Mouse (Mus musculus): Measurements from ENCODE around the gene Cwh43. TPM values are rescaled to one million over a fixed set of nuclear protein-coding genes. Genes with fewer than 3 reads are reported as not detected.

The Cwh43 gene
- polyA plus RNA-seq, 1 experiment from 2014 or later = 0.39 TPM

GRCm38 (mm10) chr5:73490596-73491073 lies 84.8 kb downstream of the Cwh43 start:
- H3K4me3 ChIP-seq = peak overlapping the region; percentile 85
- H3K4me1 ChIP-seq (replicated peaks) = peaks cover 27% of the 10 kb centered on the region
- peak; percentile 97 for ATAC-seq (ENCODE audit: low FRiP score, low read depth)
- H3K9ac ChIP-seq = peak overlapping the region; percentile 43
- no peaks in the 10 kb centered on the region for H3K36me3 ChIP-seq
- H3K27me3 ChIP-seq = no peaks in the 10 kb centered on the region
- WGBS = under 1% methylated on average over 37 of the region's 37 CpGs
- no peaks in the 10 kb centered on the region for H3K9me3 ChIP-seq
- peak overlapping the region; percentile 97 for H3K27ac ChIP-seq (replicated peaks)
- peak overlapping the region; percentile 80 for H3K4me2 ChIP-seq

- H3K9me3 ChIP-seq = no peaks in the 10 kb centered on the region
- peak; percentile 40 for ATAC-seq (ENCODE audit: low FRiP score, low read depth)
- no peaks in the 10 kb centered on the region for H3K36me3 ChIP-seq
- peak overlapping the region; percentile 85 for H3K4me3 ChIP-seq
- H3K27ac ChIP-seq (replicated peaks) = peak overlapping the region; percentile 97
- peaks cover 23% of the 10 kb centered on the region for H3K4me1 ChIP-seq (replicated peaks)
- peak overlapping the region; percentile 80 for H3K4me2 ChIP-seq
- 1% methylated on average over 63 of the region's 70 CpGs for WGBS
- H3K27me3 ChIP-seq = no peaks in the 10 kb centered on the region
- H3K9ac ChIP-seq = peak overlapping the region; percentile 75
Measured at GRCm38 (mm10) chr5:73491074-73491836, 85.4 kb downstream of the Cwh43 start.

GRCm38 (mm10) chr5:73491837-73492720 lies 86.2 kb downstream of the Cwh43 start:
- Histone ChIP-seq H3K4me3 (peak overlapping the region; percentile 85), H3K4me1 (replicated peaks) (peaks cover 21% of the 10 kb centered on the region), H3K9me3 (no peaks in the 10 kb centered on the region), H3K27me3 (no peaks in the 10 kb centered on the region), H3K4me2 (peak overlapping the region; percentile 80), H3K27ac (replicated peaks) (peak overlapping the region; percentile 97), H3K36me3 (no peaks in the 10 kb centered on the region), H3K9ac (peak overlapping the region; percentile 75)
- ATAC-seq (ENCODE audit: low FRiP score, low read depth) = peak; percentile 73
- WGBS = under 1% methylated on average over 56 of the region's 59 CpGs

GRCm38 (mm10) chr5:73497401-73497800 lies 91.5 kb downstream of the Cwh43 start:
- Histone ChIP-seq H3K4me1 (replicated peaks) (peaks cover 39% of the 10 kb centered on the region), H3K9me3 (no peaks in the 10 kb centered on the region), H3K4me3 (no peak overlapping the region), H3K27me3 (no peaks in the 10 kb centered on the region), H3K9ac (no peak overlapping the region), H3K36me3 (no peaks in the 10 kb centered on the region), H3K27ac (replicated peaks) (no peak overlapping the region), H3K4me2 (no peak overlapping the region)
- WGBS = 78% methylated on average over 3 of the region's 3 CpGs
- ATAC-seq (ENCODE audit: low FRiP score, low read depth) = no peak

- Histone ChIP-seq H3K4me1 (replicated peaks) (peaks cover 30% of the 10 kb centered on the region; the same call in 1 of the 2 replicates), H3K9ac (no peak overlapping the region), H3K4me3 (no peak overlapping the region), H3K4me2 (no peak overlapping the region), H3K27ac (replicated peaks) (no peak overlapping the region), H3K9me3 (no peaks in the 10 kb centered on the region), H3K27me3 (no peaks in the 10 kb centered on the region), H3K36me3 (no peaks in the 10 kb centered on the region)
- no peak for ATAC-seq (ENCODE audit: low FRiP score, low read depth)
- 79% methylated on average over 8 of the region's 8 CpGs for WGBS
Measured at GRCm38 (mm10) chr5:73498559-73498958, 92.7 kb downstream of the Cwh43 start.

GRCm38 (mm10) chr5:73500867-73501440 lies 95.1 kb downstream of the Cwh43 start:
- no peak overlapping the region for H3K4me2 ChIP-seq
- no peak overlapping the region for H3K9ac ChIP-seq
- peaks cover 22% of the 10 kb centered on the region; the same call in 1 of the 2 replicates for H3K4me1 ChIP-seq (replicated peaks)
- no peaks in the 10 kb centered on the region for H3K36me3 ChIP-seq
- H3K4me3 ChIP-seq = no peak overlapping the region
- no peak for ATAC-seq (ENCODE audit: low FRiP score, low read depth)
- no peaks in the 10 kb centered on the region for H3K27me3 ChIP-seq
- 80% methylated on average over 7 of the region's 7 CpGs for WGBS
- H3K9me3 ChIP-seq = no peaks in the 10 kb centered on the region
- H3K27ac ChIP-seq (replicated peaks) = no peak overlapping the region

- 91% methylated on average over 9 of the region's 9 CpGs for WGBS
- H3K36me3 ChIP-seq = no peaks in the 10 kb centered on the region
- H3K9ac ChIP-seq = no peak overlapping the region
- H3K9me3 ChIP-seq = no peaks in the 10 kb centered on the region
- H3K27me3 ChIP-seq = no peaks in the 10 kb centered on the region
- H3K4me1 ChIP-seq (replicated peaks) = peaks cover 22% of the 10 kb centered on the region; the same call in 1 of the 2 replicates
- no peak overlapping the region for H3K27ac ChIP-seq (replicated peaks)
- ATAC-seq (ENCODE audit: low FRiP score, low read depth) = no peak
- no peak overlapping the region for H3K4me2 ChIP-seq
- H3K4me3 ChIP-seq = no peak overlapping the region
Measured at GRCm38 (mm10) chr5:73502422-73502821, 96.5 kb downstream of the Cwh43 start.

Other genes with a start within 250 kb of the Cwh43 start
- 40.1 and 43.1 TPM in 2 replicates for gene Fryl, start 149.5 kb upstream of the Cwh43 start, polyA plus RNA-seq (2015; fragmentation: Nextera tagmentation; extraction: Ambion mirVana)
- 342 and 344 TPM in 2 replicates for gene Ociad1, start 113.3 kb upstream of the Cwh43 start, polyA plus RNA-seq (2015; fragmentation: Nextera tagmentation; extraction: Ambion mirVana)
- gene Ociad2, start 65.0 kb upstream of the Cwh43 start, polyA plus RNA-seq (2015; fragmentation: Nextera tagmentation; extraction: Ambion mirVana) = 21.8 and 23.9 TPM in 2 replicates
- gene Dcun1d4, start 74.9 kb downstream of the Cwh43 start, polyA plus RNA-seq (2015; fragmentation: Nextera tagmentation; extraction: Ambion mirVana) = 47.4 and 50.1 TPM in 2 replicates
- gene Lrrc66, start 226.5 kb downstream of the Cwh43 start, polyA plus RNA-seq (2015; fragmentation: Nextera tagmentation; extraction: Ambion mirVana) = not detected in 2 replicates
- gene Sgcb, start 241.7 kb downstream of the Cwh43 start, polyA plus RNA-seq (2015; fragmentation: Nextera tagmentation; extraction: Ambion mirVana) = 40.9 and 44.3 TPM in 2 replicates
- 1.1 and 1.3 TPM in 2 replicates for gene Spata18, start 245.3 kb downstream of the Cwh43 start, polyA plus RNA-seq (2015; fragmentation: Nextera tagmentation; extraction: Ambion mirVana)

All from hindbrain, embryonic 15.5 days (tissue).